Comparison of ENCODE assay signal across 8 mouse cellular contexts in genomic region chr5:32713703-32714467, GRCm38 (mm10).
DNase-seq lines count a peak whose midpoint lies in the region; ATAC-seq lines count a peak whose summit lies in the region.

No protein-coding gene starts in this region.

- no peaks in the 10 kb centered on the region for H3K36me3 ChIP-seq in lung, embryonic 16.5 days (ENCODE audit: control insufficient read depth, insufficient read depth, low read length)

- H3K4me1 ChIP-seq in lung, embryonic 16.5 days (replicated peaks; ENCODE audit: control insufficient read depth, insufficient read depth, low read length): peaks cover 3% of the 10 kb centered on the region; the same call in 1 of the 2 replicates

- peak overlapping the region; percentile 78 for H3K9ac ChIP-seq in lung, embryonic 16.5 days (ENCODE audit: low read length)

- H3K4me3 ChIP-seq in lung, embryonic 16.5 days (ENCODE audit: low read length): peak overlapping the region; percentile 72

- peak overlapping the region; percentile 96 for H3K27ac ChIP-seq in lung, embryonic 16.5 days (ENCODE audit: low read length)

- peak overlapping the region; percentile 75 for H3K4me2 ChIP-seq in lung, embryonic 16.5 days (ENCODE audit: low read depth, low read length)

- WGBS in lung, embryonic 16.5 days: under 1% methylated on average over 55 of the region's 55 CpGs

- peak; percentile 79 to 80 for ATAC-seq in hematopoietic stem cell, adult 5-6 weeks (replicated peaks in 1 of 2; ENCODE audit: insufficient read depth in 1 of 2, low FRiP score in 2 of 2, low TSS enrichment in 1 of 2, low read depth in 1 of 2, poor library complexity in 2 of 2, severe bottlenecking in 2 of 2)
- peak; percentile 99 for ATAC-seq in lung, embryonic 16.5 days (ENCODE audit: low read depth)

- DNase-seq in MEL-GATA-1-ER (ENCODE audit: extremely low read depth, low read depth): peak; percentile 100
- peak; percentile 91 for DNase-seq in cerebellum, adult 8-10 months
- peak; percentile 99 for DNase-seq in forelimb bud, embryonic 11.5 days (ENCODE audit: low read depth, low spot score)
- peak; percentile 92 for DNase-seq in layer of hippocampus, adult 9-10 months (ENCODE audit: low spot score)
- DNase-seq in ovary, postnatal 10 days (ENCODE audit: low spot score): peak; percentile 74
- peak; percentile 83 to 87 for DNase-seq in thymus, postnatal 10 days (ENCODE audit: low spot score in 2 of 2)

- H3K9me3 ChIP-seq in lung, embryonic 16.5 days (ENCODE audit: control insufficient read depth, low read length): no peaks in the 10 kb centered on the region

- H3K27me3 ChIP-seq in lung, embryonic 16.5 days (ENCODE audit: control insufficient read depth, insufficient read depth, low read depth, low read length): no peaks in the 10 kb centered on the region

Comparison
In these comparisons a context has a peak if more than half of its experiments do, and no peak if none do; other contexts are left out.
1. Peak in every context shown above with its lines: DNase-seq, ATAC-seq, H3K4me3 ChIP-seq and H3K27ac ChIP-seq.